Mouse (Mus musculus): ENCODE results near the gene Caln1. TPM values are rescaled to one million over a fixed set of nuclear protein-coding genes. Genes with fewer than 3 reads are reported as not detected.

The Caln1 gene
- polyA plus RNA-seq, 1 experiment from 2014 or later, result 0.11 TPM

DNA sequence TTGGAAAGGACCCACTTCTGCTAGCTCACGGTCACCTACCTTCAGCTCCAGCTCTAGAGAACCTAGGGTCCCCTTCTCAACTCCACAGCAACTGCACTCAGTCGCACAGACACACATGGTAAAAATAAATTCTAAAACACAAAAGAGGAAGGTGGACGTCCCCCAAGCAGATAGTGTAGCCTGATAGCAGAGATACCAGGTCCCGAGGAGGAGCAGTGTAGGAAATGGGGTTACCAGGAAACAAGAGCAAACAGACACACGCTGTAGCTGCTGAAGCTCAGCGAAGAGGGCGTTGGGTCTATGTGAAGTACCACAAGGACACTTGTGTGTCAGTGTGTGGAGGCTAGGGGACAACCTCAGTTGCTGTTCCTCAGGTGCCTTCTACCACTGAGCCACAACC, 24.3 kb upstream of the Caln1 start:
- H3K4me1 ChIP-seq (replicated peaks; ENCODE audit: insufficient read depth, low read length), result no peaks in the 10 kb centered on the region
- DNase-seq (ENCODE audit: low spot score), result no peak
- WGBS, result 95% methylated on average over 7 of the region's 7 CpGs

GRCm38 (mm10) chr5:130345871-130346270, 23.4 kb upstream of the Caln1 start:
- WGBS, result 64% methylated on average over 2 of the region's 2 CpGs
- no peak for TF ChIP-seq CTCF (IDR thresholded peaks at IDR 0.05; ENCODE audit: low read depth)
- H3K9me3 ChIP-seq (replicated peaks; ENCODE audit: low read length), result no peaks in the 10 kb centered on the region
- H3K4me2 ChIP-seq (ENCODE audit: low read length), result no peak overlapping the region
- H3K4me1 ChIP-seq (replicated peaks; ENCODE audit: insufficient read depth, low read length), result no peaks in the 10 kb centered on the region
- H3K27ac ChIP-seq, result no peak overlapping the region
- DNase-seq (ENCODE audit: low spot score) (peak; percentile 16), ATAC-seq (replicated peaks; ENCODE audit: low FRiP score, low read depth) (no peak)
- H3K27me3 ChIP-seq (ENCODE audit: insufficient read depth, low read length), result no peaks in the 10 kb centered on the region
- H3K36me3 ChIP-seq (ENCODE audit: insufficient read depth, low read length), result peaks cover 2% of the 10 kb centered on the region; the same call in 1 of the 2 replicates
- no peak overlapping the region for H3K4me3 ChIP-seq (replicated peaks; ENCODE audit: low read depth, low read length)
- H3K9ac ChIP-seq (ENCODE audit: low read depth, low read length), result no peak overlapping the region

More for the DNA sequence above, 24.3 kb upstream of the Caln1 start:
- Histone ChIP-seq H3K9ac (ENCODE audit: low read depth, low read length) (no peak overlapping the region), H3K4me2 (ENCODE audit: low read length) (no peak overlapping the region), H3K4me3 (replicated peaks; ENCODE audit: low read depth, low read length) (no peak overlapping the region), H3K27me3 (ENCODE audit: insufficient read depth, low read length) (no peaks in the 10 kb centered on the region), H3K9me3 (replicated peaks; ENCODE audit: low read length) (no peaks in the 10 kb centered on the region), H3K36me3 (ENCODE audit: insufficient read depth, low read length) (peaks cover 6% of the 10 kb centered on the region; the same call in 1 of the 2 replicates), H3K27ac (no peak overlapping the region)
- ATAC-seq (replicated peaks; ENCODE audit: low FRiP score, low read depth), result no peak
- TF ChIP-seq CTCF (IDR thresholded peaks at IDR 0.05; ENCODE audit: low read depth), result no peak

- DNase-seq (ENCODE audit: low spot score) (peak; percentile 58), ATAC-seq (replicated peaks; ENCODE audit: low FRiP score, low read depth) (no peak)
- WGBS, result 40% methylated on average over 7 of the region's 7 CpGs
Measured at GRCm38 (mm10) chr5:130355223-130355622, 14.0 kb upstream of the Caln1 start.

DNA sequence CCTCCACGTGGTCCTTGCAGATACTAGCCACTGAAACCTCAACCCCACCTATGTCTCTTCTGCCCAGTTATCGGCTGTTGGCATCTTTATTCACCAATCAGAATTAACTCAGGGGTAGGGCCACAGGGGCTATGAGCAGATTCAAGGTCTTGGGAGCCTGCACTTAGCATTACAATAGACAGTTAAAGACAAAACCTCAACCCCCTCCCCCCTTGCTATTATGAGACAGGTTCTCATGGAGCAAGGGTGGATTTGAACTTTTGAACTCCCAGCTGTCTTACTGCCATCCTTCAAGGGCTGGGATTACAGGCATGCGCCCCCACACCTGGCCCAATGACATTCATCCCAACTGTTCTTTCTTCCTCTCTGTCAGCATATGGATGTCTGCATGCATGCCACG, 6.1 kb upstream of the Caln1 start:
- Histone ChIP-seq H3K9me3 (replicated peaks; ENCODE audit: low read length) (no peaks in the 10 kb centered on the region), H3K4me2 (ENCODE audit: low read length) (no peak overlapping the region), H3K36me3 (ENCODE audit: insufficient read depth, low read length) (no peaks in the 10 kb centered on the region), H3K27me3 (ENCODE audit: insufficient read depth, low read length) (no peaks in the 10 kb centered on the region), H3K9ac (ENCODE audit: low read depth, low read length) (no peak overlapping the region), H3K4me1 (replicated peaks; ENCODE audit: insufficient read depth, low read length) (no peaks in the 10 kb centered on the region), H3K4me3 (replicated peaks; ENCODE audit: low read depth, low read length) (no peak overlapping the region), H3K27ac (no peak overlapping the region)
- 65% methylated on average over 4 of the region's 4 CpGs for WGBS
- DNase-seq (ENCODE audit: low spot score) (no peak), ATAC-seq (replicated peaks; ENCODE audit: low FRiP score, low read depth) (no peak)
- TF ChIP-seq CTCF (IDR thresholded peaks at IDR 0.05; ENCODE audit: low read depth), result no peak

More at GRCm38 (mm10) chr5:130355223-130355622, 14.0 kb upstream of the Caln1 start:
- H3K27ac ChIP-seq, result no peak overlapping the region
- H3K4me2 ChIP-seq (ENCODE audit: low read length), result no peak overlapping the region
- no peak overlapping the region for H3K9ac ChIP-seq (ENCODE audit: low read depth, low read length)
- no peaks in the 10 kb centered on the region for H3K36me3 ChIP-seq (ENCODE audit: insufficient read depth, low read length)
- H3K9me3 ChIP-seq (replicated peaks; ENCODE audit: low read length), result no peaks in the 10 kb centered on the region
- no peaks in the 10 kb centered on the region for H3K4me1 ChIP-seq (replicated peaks; ENCODE audit: insufficient read depth, low read length)
- H3K27me3 ChIP-seq (ENCODE audit: insufficient read depth, low read length), result no peaks in the 10 kb centered on the region
- no peak overlapping the region for H3K4me3 ChIP-seq (replicated peaks; ENCODE audit: low read depth, low read length)
- peak; percentile 21; the same call in 1 of the 2 replicates for TF ChIP-seq CTCF (IDR thresholded peaks at IDR 0.05; ENCODE audit: low read depth)

- Histone ChIP-seq H3K27me3 (ENCODE audit: insufficient read depth, low read length) (no peaks in the 10 kb centered on the region), H3K9ac (ENCODE audit: low read depth, low read length) (no peak overlapping the region), H3K36me3 (ENCODE audit: insufficient read depth, low read length) (no peaks in the 10 kb centered on the region), H3K4me1 (replicated peaks; ENCODE audit: insufficient read depth, low read length) (no peaks in the 10 kb centered on the region), H3K4me2 (ENCODE audit: low read length) (no peak overlapping the region), H3K4me3 (replicated peaks; ENCODE audit: low read depth, low read length) (no peak overlapping the region), H3K9me3 (replicated peaks; ENCODE audit: low read length) (no peaks in the 10 kb centered on the region), H3K27ac (no peak overlapping the region)
- WGBS, result 35% methylated on average over 3 of the region's 3 CpGs
- DNase-seq (ENCODE audit: low spot score) (peak; percentile 68), ATAC-seq (replicated peaks; ENCODE audit: low FRiP score, low read depth) (no peak)
- TF ChIP-seq CTCF (IDR thresholded peaks at IDR 0.05; ENCODE audit: low read depth), result no peak
Measured at GRCm38 (mm10) chr5:130363773-130364172, 5.5 kb upstream of the Caln1 start.

- H3K36me3 ChIP-seq (ENCODE audit: insufficient read depth, low read length), result no peaks in the 10 kb centered on the region
- no peaks in the 10 kb centered on the region for H3K27me3 ChIP-seq (ENCODE audit: insufficient read depth, low read length)
- no peak overlapping the region for H3K4me2 ChIP-seq (ENCODE audit: low read length)
- WGBS, result 83% methylated on average over 6 of the region's 6 CpGs
- no peak overlapping the region for H3K9ac ChIP-seq (ENCODE audit: low read depth, low read length)
- no peak for DNase-seq (ENCODE audit: low spot score)
- no peak for ATAC-seq (replicated peaks; ENCODE audit: low FRiP score, low read depth)
- no peak overlapping the region for H3K4me3 ChIP-seq (replicated peaks; ENCODE audit: low read depth, low read length)
- no peaks in the 10 kb centered on the region for H3K4me1 ChIP-seq (replicated peaks; ENCODE audit: insufficient read depth, low read length)
- no peak for TF ChIP-seq CTCF (IDR thresholded peaks at IDR 0.05; ENCODE audit: low read depth)
- H3K27ac ChIP-seq, result no peak overlapping the region
- no peaks in the 10 kb centered on the region for H3K9me3 ChIP-seq (replicated peaks; ENCODE audit: low read length)
Measured at GRCm38 (mm10) chr5:130368236-130368635, 1.0 kb upstream of the Caln1 start.

DNA sequence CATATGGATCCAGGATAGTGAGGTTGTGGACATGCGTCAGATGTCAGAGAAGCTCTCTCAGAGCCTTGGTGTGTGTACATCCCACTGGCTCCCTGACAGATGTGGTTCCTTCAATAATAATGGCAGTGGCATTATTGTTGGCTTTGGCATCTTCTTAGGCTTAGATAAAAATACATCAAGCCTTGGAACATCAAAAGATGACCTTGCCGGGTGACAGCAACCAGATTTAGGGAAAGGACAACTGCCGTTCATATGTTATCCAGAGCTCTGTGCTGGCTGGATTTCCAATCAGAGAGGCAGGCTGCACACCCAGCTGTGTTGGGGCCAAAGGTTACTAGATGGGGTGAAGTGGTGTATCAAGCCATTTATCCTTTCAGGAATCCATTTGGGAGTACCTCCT, 6.2 kb downstream of the Caln1 start:
- TF ChIP-seq CTCF (IDR thresholded peaks at IDR 0.05; ENCODE audit: low read depth), result no peak
- no peak overlapping the region for H3K4me2 ChIP-seq (ENCODE audit: low read length)
- H3K9ac ChIP-seq (ENCODE audit: low read depth, low read length), result no peak overlapping the region
- no peaks in the 10 kb centered on the region for H3K4me1 ChIP-seq (replicated peaks; ENCODE audit: insufficient read depth, low read length)
- ATAC-seq (replicated peaks; ENCODE audit: low FRiP score, low read depth) (no peak), DNase-seq (ENCODE audit: low spot score) (no peak)
- H3K4me3 ChIP-seq (replicated peaks; ENCODE audit: low read depth, low read length), result no peak overlapping the region
- no peak overlapping the region for H3K27ac ChIP-seq
- 85% methylated on average over 3 of the region's 3 CpGs for WGBS
- H3K9me3 ChIP-seq (replicated peaks; ENCODE audit: low read length), result no peaks in the 10 kb centered on the region
- H3K36me3 ChIP-seq (ENCODE audit: insufficient read depth, low read length), result no peaks in the 10 kb centered on the region
- H3K27me3 ChIP-seq (ENCODE audit: insufficient read depth, low read length), result no peaks in the 10 kb centered on the region
